Mouse (Mus musculus) hindbrain, embryonic 16.5 days (tissue): Measurements from ENCODE around the gene Ikzf1. TPM values are rescaled to one million over a fixed set of nuclear protein-coding genes. Genes with fewer than 3 reads are reported as not detected.

ENCODE experiments used
- ATAC-seq: fragments of 200-750 bp; cut with Nextera tagmentation; 2 replicates; pipeline ENCODE4 v1.8.0; 2017; ENCODE audit warnings: moderate TSS enrichment, moderate library complexity
- H3K27ac ChIP-seq: fragments of 300-500 bp; sonication (generic); 2 replicates; pipeline ENCODE4 v1.5.1; 2014; ENCODE audit warnings: low read depth, mild to moderate bottlenecking, control low read depth, low read length, moderate library complexity
- H3K27me3 ChIP-seq: fragments of 300-500 bp; sonication (generic); replicated peaks from 2 replicates; pipeline ENCODE4 v1.6.1; 2014; ENCODE audit warnings: low read length; ENCODE audit not compliant: control insufficient read depth, insufficient read depth
- H3K36me3 ChIP-seq: fragments of 300-500 bp; sonication (generic); 2 replicates; pipeline ENCODE4 v1.6.1; 2014; ENCODE audit warnings: mild to moderate bottlenecking, low read length, moderate library complexity, mixed read lengths; ENCODE audit not compliant: control insufficient read depth, insufficient read depth
- H3K4me1 ChIP-seq: fragments of 300-500 bp; sonication (generic); 2 replicates; pipeline ENCODE4 v1.6.1; 2014; ENCODE audit warnings: low read depth, low read length; ENCODE audit not compliant: control insufficient read depth, insufficient read depth
- H3K4me2 ChIP-seq: fragments of 300-500 bp; sonication (generic); 2 replicates; pipeline ENCODE4 v1.6.1; 2014; ENCODE audit warnings: mild to moderate bottlenecking, low read length, control low read depth, moderate library complexity
- H3K4me3 ChIP-seq: fragments of 300-500 bp; sonication (generic); 2 replicates; pipeline ENCODE4 v1.5.1; 2014; ENCODE audit warnings: mild to moderate bottlenecking, low read length, control low read depth, moderate library complexity
- H3K9ac ChIP-seq: fragments of 300-500 bp; sonication (generic); 2 replicates; pipeline ENCODE4 v1.6.1; 2014; ENCODE audit warnings: low read depth, mild to moderate bottlenecking, control low read depth, low read length, moderate library complexity
- H3K9me3 ChIP-seq: fragments of 300-500 bp; sonication (generic); 2 replicates; pipeline ENCODE4 v1.6.1; 2014; ENCODE audit warnings: mild to moderate bottlenecking, low read length, moderate library complexity; ENCODE audit not compliant: control insufficient read depth
- WGBS: fragments of 180-500 bp; shearing (Covaris S2); extraction: QIAGEN DNeasy Blood & Tissue Kit; methylation state at CpG from one replicate; pipeline ENCODE4 v1.1.7; 2014; 5-methylcytosine and 5-hydroxymethylcytosine counted together
- polyA plus RNA-seq: library from polyadenylated mRNA; unstranded; fragments of >200 nt; fragmentation: Nextera tagmentation; extraction: Ambion mirVana; gene quantifications from 2 replicates; pipeline ENCODE4 v1.2.1, GENCODE M21; 2015

Ikzf1 gene
- polyA plus RNA-seq, 1 experiment from 2014 or later, result 1.3 TPM

- H3K4me2 ChIP-seq, result no peak overlapping the region
- no peak overlapping the region for H3K27ac ChIP-seq
- H3K27me3 ChIP-seq, result no peaks in the 10 kb centered on the region; the same call in 1 of the 2 replicates
Measured at GRCm38 (mm10) chr11:11820251-11820650, 135.4 kb downstream of the Ikzf1 start.

GRCm38 (mm10) chr11:11820737-11821136, 135.9 kb downstream of the Ikzf1 start:
- ATAC-seq, result no peak
- H3K4me3 ChIP-seq, result no peak overlapping the region
- WGBS, result 79% methylated on average over 3 of the region's 3 CpGs
- no peaks in the 10 kb centered on the region for H3K9me3 ChIP-seq
- no peak overlapping the region for H3K27ac ChIP-seq
- no peak overlapping the region for H3K9ac ChIP-seq
- H3K4me1 ChIP-seq, result peaks cover 13% of the 10 kb centered on the region
- H3K36me3 ChIP-seq, result no peaks in the 10 kb centered on the region
- no peak overlapping the region for H3K4me2 ChIP-seq
- H3K27me3 ChIP-seq, result no peaks in the 10 kb centered on the region; the same call in 1 of the 2 replicates

More at GRCm38 (mm10) chr11:11820251-11820650, 135.4 kb downstream of the Ikzf1 start:
- ATAC-seq, result peak; percentile 66
- Histone ChIP-seq H3K9me3 (no peaks in the 10 kb centered on the region), H3K9ac (no peak overlapping the region), H3K4me3 (no peak overlapping the region), H3K4me1 (peaks cover 13% of the 10 kb centered on the region), H3K36me3 (no peaks in the 10 kb centered on the region)
- 8% methylated on average over 2 of the region's 2 CpGs for WGBS

GRCm38 (mm10) chr11:11821387-11821975, 136.7 kb downstream of the Ikzf1 start:
- Histone ChIP-seq H3K9ac (peak overlapping the region; percentile 52; the same call in 1 of the 2 replicates), H3K4me1 (peaks cover 13% of the 10 kb centered on the region), H3K27me3 (no peaks in the 10 kb centered on the region; the same call in 1 of the 2 replicates), H3K27ac (peak overlapping the region; percentile 71), H3K4me2 (peak overlapping the region; percentile 48), H3K36me3 (no peaks in the 10 kb centered on the region), H3K9me3 (no peaks in the 10 kb centered on the region), H3K4me3 (peak overlapping the region; percentile 8; the same call in 1 of the 2 replicates)
- ATAC-seq, result peak; percentile 82
- WGBS, result 5% methylated on average over 16 of the region's 16 CpGs

Other genes starting within 250 kb of the Ikzf1 start
- gene Spata48, start 222.9 kb upstream of the Ikzf1 start, polyA plus RNA-seq, result 0.11 and 0.29 TPM in 2 replicates
- gene Zpbp, start 222.6 kb upstream of the Ikzf1 start, polyA plus RNA-seq, result 1.6 and 1.7 TPM in 2 replicates
- gene 4930512M02Rik, start 57.2 kb upstream of the Ikzf1 start, polyA plus RNA-seq, result not detected in 2 replicates
- 12.4 and 13.5 TPM in 2 replicates for gene Fignl1, start 124.0 kb downstream of the Ikzf1 start, polyA plus RNA-seq
- 10.6 and 11.9 TPM in 2 replicates for gene Ddc, start 213.1 kb downstream of the Ikzf1 start, polyA plus RNA-seq